Mouse (Mus musculus) midbrain, embryonic 11.5 days (tissue): Measurements from ENCODE around the gene Dync1h1. TPM values are rescaled to one million over a fixed set of nuclear protein-coding genes. Genes with fewer than 3 reads are reported as not detected.
A peak's percentile ranks its signal among the peaks of the same experiment; 100 is the strongest.

Experiments
- ATAC-seq: fragments of 200-750 bp; cut with Nextera tagmentation; 2 replicates; pipeline ENCODE4 v1.8.0; 2017; ENCODE audit warnings: moderate TSS enrichment, moderate library complexity; ENCODE audit not compliant: low FRiP score
- DNase-seq: peaks from one replicate; pipeline ENCODE4 v3.0.0; 2015; ENCODE audit warnings: low spot score; ENCODE audit errors: missing footprints
- H3K27ac ChIP-seq: fragments of 300-500 bp; sonication (generic); 2 replicates; pipeline ENCODE4 v1.5.1; 2014; ENCODE audit warnings: low read depth, low read length
- H3K27me3 ChIP-seq: fragments of 300-500 bp; sonication (generic); 2 replicates; pipeline ENCODE4 v1.6.1; 2014; ENCODE audit warnings: mild to moderate bottlenecking, low read length, moderate library complexity, mixed read lengths; ENCODE audit not compliant: control insufficient read depth, insufficient read depth
- H3K36me3 ChIP-seq: fragments of 300-500 bp; sonication (generic); 2 replicates; pipeline ENCODE4 v1.6.1; 2014; ENCODE audit warnings: mild to moderate bottlenecking, low read length, moderate library complexity, mixed read lengths; ENCODE audit not compliant: control insufficient read depth, insufficient read depth
- H3K4me1 ChIP-seq: fragments of 300-500 bp; sonication (generic); 2 replicates; pipeline ENCODE4 v1.6.1; 2014; ENCODE audit warnings: low read length; ENCODE audit not compliant: control insufficient read depth, insufficient read depth
- H3K4me2 ChIP-seq: fragments of 300-500 bp; sonication (generic); 2 replicates; pipeline ENCODE4 v1.6.1; 2014; ENCODE audit warnings: mild to moderate bottlenecking, moderate library complexity
- H3K4me3 ChIP-seq: fragments of 300-500 bp; sonication (generic); 2 replicates; pipeline ENCODE4 v1.5.1; 2014; ENCODE audit warnings: low read depth, low read length
- H3K9ac ChIP-seq: fragments of 300-500 bp; sonication (generic); 2 replicates; pipeline ENCODE4 v1.6.1; 2014; ENCODE audit warnings: low read length
- H3K9me3 ChIP-seq: fragments of 300-500 bp; sonication (generic); 2 replicates; pipeline ENCODE4 v1.6.1; 2016; ENCODE audit warnings: low read length; ENCODE audit not compliant: control insufficient read depth
- WGBS: fragments of 180-500 bp; shearing (Covaris S2); extraction: QIAGEN DNeasy Blood & Tissue Kit; methylation state at CpG from one replicate; pipeline ENCODE4 v1.1.7; 2014; 5-methylcytosine and 5-hydroxymethylcytosine counted together
- polyA plus RNA-seq: library from polyadenylated mRNA; unstranded; fragments of >200 nt; fragmentation: Nextera tagmentation; extraction: Ambion mirVana; gene quantifications from 2 replicates; pipeline ENCODE4 v1.2.1, GENCODE M21; 2014

The Dync1h1 gene
- polyA plus RNA-seq, 1 experiment from 2014 or later: 74.9 TPM

GRCm38 (mm10) chr12:110598527-110598926 lies 2.7 kb upstream of the Dync1h1 start:
- H3K4me1 ChIP-seq: peaks cover 18% of the 10 kb centered on the region
- peak; percentile 98 for DNase-seq
- WGBS: 15% methylated on average over 7 of the region's 7 CpGs
- no peak overlapping the region for H3K9ac ChIP-seq
- H3K27ac ChIP-seq: no peak overlapping the region
- H3K27me3 ChIP-seq: no peaks in the 10 kb centered on the region
- no peaks in the 10 kb centered on the region for H3K9me3 ChIP-seq
- no peaks in the 10 kb centered on the region for H3K36me3 ChIP-seq
- no peak for ATAC-seq
- H3K4me2 ChIP-seq: no peak overlapping the region
- H3K4me3 ChIP-seq: no peak overlapping the region

- Histone ChIP-seq H3K27ac (no peak overlapping the region), H3K4me1 (peaks cover 20% of the 10 kb centered on the region), H3K27me3 (no peaks in the 10 kb centered on the region), H3K9ac (0 out of 2 replicates have a peak overlapping the region, but pooled peaks have one; percentile 9), H3K4me2 (no peak overlapping the region), H3K9me3 (no peaks in the 10 kb centered on the region), H3K36me3 (no peaks in the 10 kb centered on the region), H3K4me3 (no peak overlapping the region)
- no peak for DNase-seq
- WGBS: 81% methylated on average over 4 of the region's 4 CpGs
- ATAC-seq: no peak
Measured at GRCm38 (mm10) chr12:110599791-110600190, 1.5 kb upstream of the Dync1h1 start.

GRCm38 (mm10) chr12:110600225-110600991 lies 844 bp upstream of the Dync1h1 start:
- DNase-seq (peak; percentile 85), ATAC-seq (peak; percentile 12)
- H3K4me2 ChIP-seq: peak overlapping the region; percentile 90
- no peaks in the 10 kb centered on the region for H3K9me3 ChIP-seq
- peak overlapping the region; percentile 96 for H3K9ac ChIP-seq
- 60% methylated on average over 13 of the region's 13 CpGs for WGBS
- H3K4me3 ChIP-seq: peak overlapping the region; percentile 99
- H3K36me3 ChIP-seq: no peaks in the 10 kb centered on the region
- H3K4me1 ChIP-seq: peaks cover 20% of the 10 kb centered on the region
- H3K27me3 ChIP-seq: no peaks in the 10 kb centered on the region
- H3K27ac ChIP-seq: no peak overlapping the region

- WGBS: 86% methylated on average over 3 of the region's 3 CpGs
- no peaks in the 10 kb centered on the region for H3K9me3 ChIP-seq
- H3K4me1 ChIP-seq: peaks cover 15% of the 10 kb centered on the region
- no peak overlapping the region for H3K4me2 ChIP-seq
- no peaks in the 10 kb centered on the region for H3K36me3 ChIP-seq
- ATAC-seq: no peak
- no peak overlapping the region for H3K27ac ChIP-seq
- no peak overlapping the region for H3K4me3 ChIP-seq
- no peaks in the 10 kb centered on the region for H3K27me3 ChIP-seq
- no peak overlapping the region for H3K9ac ChIP-seq
- peak; percentile 49 for DNase-seq
Measured at GRCm38 (mm10) chr12:110606161-110606560, 4.9 kb downstream of the Dync1h1 start.

- ATAC-seq (no peak), DNase-seq (no peak)
- Histone ChIP-seq H3K4me2 (no peak overlapping the region), H3K9me3 (no peaks in the 10 kb centered on the region), H3K36me3 (no peaks in the 10 kb centered on the region), H3K27ac (no peak overlapping the region), H3K4me3 (no peak overlapping the region), H3K27me3 (no peaks in the 10 kb centered on the region), H3K9ac (no peak overlapping the region), H3K4me1 (peaks cover 15% of the 10 kb centered on the region)
- 89% methylated on average over 2 of the region's 2 CpGs for WGBS
Measured at GRCm38 (mm10) chr12:110606676-110607075, 5.4 kb downstream of the Dync1h1 start.

- no peak overlapping the region for H3K4me2 ChIP-seq
- WGBS: 76% methylated on average over 11 of the region's 11 CpGs
- H3K27ac ChIP-seq: no peak overlapping the region
- peaks cover 5% of the 10 kb centered on the region for H3K36me3 ChIP-seq
- no peaks in the 10 kb centered on the region for H3K9me3 ChIP-seq
- no peaks in the 10 kb centered on the region for H3K27me3 ChIP-seq
- peaks cover 2% of the 10 kb centered on the region; the same call in 1 of the 2 replicates for H3K4me1 ChIP-seq
- no peak for ATAC-seq
- peak; percentile 62 for DNase-seq
- no peak overlapping the region for H3K4me3 ChIP-seq
- no peak overlapping the region for H3K9ac ChIP-seq
Measured at GRCm38 (mm10) chr12:110608460-110609152, 7.4 kb downstream of the Dync1h1 start.

DNA sequence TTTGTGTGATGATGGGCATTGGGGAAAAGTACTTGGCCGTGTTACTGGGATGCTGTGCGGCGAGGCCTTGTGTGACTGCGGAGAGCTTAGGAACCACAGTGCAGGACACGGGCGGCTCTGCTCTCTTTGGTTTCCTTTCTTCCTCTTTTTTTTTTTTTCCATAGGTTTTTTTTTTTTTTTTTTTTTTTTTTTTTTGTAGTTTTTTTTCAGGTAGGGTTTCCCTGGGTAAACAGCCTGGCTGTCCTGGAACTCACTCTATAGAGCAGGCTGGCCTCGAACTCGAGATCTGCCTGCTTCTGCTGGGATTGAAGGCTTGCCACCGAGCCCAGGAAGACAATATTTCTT lies 7.9 kb downstream of the Dync1h1 start:
- H3K4me1 ChIP-seq: no peaks in the 10 kb centered on the region
- 91% methylated on average over 9 of the region's 9 CpGs for WGBS
- no peaks in the 10 kb centered on the region for H3K9me3 ChIP-seq
- no peak overlapping the region for H3K4me2 ChIP-seq
- ATAC-seq (no peak), DNase-seq (no peak)
- H3K4me3 ChIP-seq: no peak overlapping the region
- H3K27ac ChIP-seq: no peak overlapping the region
- H3K27me3 ChIP-seq: no peaks in the 10 kb centered on the region
- H3K9ac ChIP-seq: no peak overlapping the region
- H3K36me3 ChIP-seq: peaks cover 10% of the 10 kb centered on the region

- Histone ChIP-seq H3K27ac (no peak overlapping the region), H3K27me3 (no peaks in the 10 kb centered on the region), H3K4me1 (no peaks in the 10 kb centered on the region), H3K36me3 (peaks cover 22% of the 10 kb centered on the region), H3K4me2 (no peak overlapping the region), H3K4me3 (no peak overlapping the region), H3K9me3 (no peaks in the 10 kb centered on the region), H3K9ac (no peak overlapping the region)
- 98% methylated on average over 2 of the region's 2 CpGs for WGBS
- ATAC-seq (no peak), DNase-seq (peak; percentile 49)
Measured at GRCm38 (mm10) chr12:110610713-110611112, 9.5 kb downstream of the Dync1h1 start.

DNA sequence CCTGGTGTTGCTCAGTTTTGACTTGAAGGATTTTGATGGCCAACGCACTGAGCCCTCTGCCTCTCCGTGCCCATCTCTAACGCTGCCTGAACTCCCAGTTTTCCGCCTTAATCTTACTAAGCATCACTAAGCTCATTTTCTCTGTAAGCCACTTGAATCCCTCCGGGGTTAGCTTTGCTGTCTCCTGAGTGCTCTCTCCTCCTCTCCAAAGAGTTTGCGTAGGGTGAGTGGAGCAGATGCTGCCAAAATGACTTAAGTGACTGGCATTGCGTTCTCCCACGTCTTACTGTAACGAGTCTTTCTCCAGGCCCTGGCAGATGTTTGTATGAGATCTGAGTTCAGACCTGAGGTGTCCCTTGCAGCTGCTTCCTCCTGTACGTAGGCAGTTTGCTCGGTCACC lies 28.8 kb downstream of the Dync1h1 start:
- Histone ChIP-seq H3K36me3 (peaks cover 71% of the 10 kb centered on the region), H3K27me3 (no peaks in the 10 kb centered on the region), H3K4me1 (no peaks in the 10 kb centered on the region), H3K4me3 (no peak overlapping the region), H3K9ac (no peak overlapping the region), H3K4me2 (no peak overlapping the region), H3K9me3 (no peaks in the 10 kb centered on the region), H3K27ac (no peak overlapping the region)
- ATAC-seq (no peak), DNase-seq (no peak)
- 95% methylated on average over 11 of the region's 11 CpGs for WGBS
